14 mouse cellular contexts compared by ENCODE assay signal in the genomic region with DNA sequence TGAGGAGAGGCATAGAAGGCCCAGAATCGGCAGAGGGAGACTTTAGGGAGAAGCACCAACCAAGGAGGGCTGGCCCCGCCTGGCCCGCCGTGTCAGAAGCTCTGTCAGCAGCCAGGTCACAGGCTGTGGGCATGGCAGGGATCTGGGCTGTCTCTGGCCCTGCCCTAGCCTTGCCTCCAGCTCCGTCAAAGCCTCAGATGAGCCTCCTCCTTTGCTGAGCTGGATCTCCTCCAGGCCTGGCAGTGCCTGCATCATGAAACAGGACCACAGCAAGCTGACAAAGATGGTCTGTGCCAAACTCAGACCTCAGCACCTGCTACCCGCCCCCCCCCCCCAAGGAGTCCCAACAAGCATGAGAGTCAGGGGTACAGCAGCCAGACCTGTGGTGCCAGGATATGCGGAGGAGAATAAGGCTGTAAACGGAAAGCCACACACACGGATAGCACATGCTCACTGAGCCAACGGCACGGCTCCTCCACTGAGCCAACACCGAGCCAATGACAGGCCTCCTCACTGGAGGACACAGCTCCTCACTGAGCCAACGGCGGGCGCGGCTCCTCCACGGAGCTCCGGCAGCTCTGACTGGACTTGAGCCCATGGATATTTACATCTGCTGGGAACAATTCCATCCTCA. TPM values are rescaled to one million over a fixed set of nuclear protein-coding genes. Genes with fewer than 3 reads are reported as not detected.
DNase-seq lines count a peak whose midpoint lies in the region; ATAC-seq and TF ChIP-seq lines count a peak whose summit lies in the region.
"Had no signal": no experiment of that assay in that cellular context is flagged by ENCODE, and none has a peak within 500 bp of the region (broad histone marks: within the 10 kb centered on the region; RNA-seq: fewer than 3 reads in every experiment).

No protein-coding gene starts in this region.

- TF ChIP-seq POLR2A in cortical plate, adult 2 months (IDR thresholded peaks at IDR 0.05; ENCODE audit: extremely low read depth, insufficient read depth, low read length), result peak; percentile 40; the same call in 1 of the 2 replicates

- H3K27me3 ChIP-seq in intestine, postnatal 0 days (replicated peaks; ENCODE audit: control insufficient read depth, insufficient read depth, low read length), result no peaks in the 10 kb centered on the region
- 0 out of 2 replicates have a peak, but pooled peaks cover 7% of the 10 kb centered on the region for H3K27me3 ChIP-seq in intestine, embryonic 15.5 days (replicated peaks)
- no peaks in the 10 kb centered on the region; the same call in 1 of the 2 replicates for H3K27me3 ChIP-seq in liver, postnatal 0 days (ENCODE audit: insufficient read depth, low read length)

- H3K4me2 ChIP-seq in intestine, postnatal 0 days (replicated peaks; ENCODE audit: low read depth), result no peak overlapping the region
- no peak overlapping the region for H3K4me2 ChIP-seq in intestine, embryonic 15.5 days (replicated peaks)
- H3K4me2 ChIP-seq in liver, postnatal 0 days (ENCODE audit: low read depth, low read length), result no peak overlapping the region
- H3K4me2 ChIP-seq: embryonic facial prominence, embryonic 15.5 days; heart, embryonic 12.5 days; liver, embryonic 13.5 days had no signal

- H3K4me3 ChIP-seq in intestine, postnatal 0 days (ENCODE audit: low read depth, low read length), result no peak overlapping the region
- no peak overlapping the region for H3K4me3 ChIP-seq in intestine, embryonic 15.5 days (replicated peaks)
- no peak overlapping the region for H3K4me3 ChIP-seq in cortical plate, adult 2 months (ENCODE audit: insufficient read depth, low read length)
- H3K4me3 ChIP-seq in liver, postnatal 0 days (ENCODE audit: low read depth, low read length), result no peak overlapping the region
- H3K4me3 ChIP-seq: embryonic facial prominence, embryonic 15.5 days; heart, embryonic 12.5 days; liver, embryonic 13.5 days had no signal

- WGBS in intestine, postnatal 0 days, result 33% methylated on average over 18 of the region's 18 CpGs
- WGBS in intestine, embryonic 15.5 days, result 39% methylated on average over 18 of the region's 18 CpGs
- WGBS in liver, postnatal 0 days (ENCODE audit: insufficient replicate concordance), result 51% methylated on average over 18 of the region's 18 CpGs

- DNase-seq in right cerebral cortex, adult 2 months (ENCODE audit: low spot score in 2 of 2), result peak; percentile 35 to 36
- DNase-seq in liver, postnatal 0 days, result no peak
- no peak for DNase-seq in adrenal gland, adult 2 months
- DNase-seq: adrenal gland, postnatal 10 days; liver, embryonic 13.5 days had no signal

- no peak for TF ChIP-seq EP300 in liver, postnatal 0 days (IDR thresholded peaks at IDR 0.05; ENCODE audit: low read depth)

- H3K27ac ChIP-seq in intestine, postnatal 0 days (ENCODE audit: low read depth, low read length), result no peak overlapping the region
- H3K27ac ChIP-seq in intestine, embryonic 15.5 days, result no peak overlapping the region
- H3K27ac ChIP-seq in cortical plate, adult 2 months (ENCODE audit: insufficient read depth, low read length), result no peak overlapping the region
- H3K27ac ChIP-seq in liver, postnatal 0 days (ENCODE audit: low read depth), result no peak overlapping the region
- H3K27ac ChIP-seq: embryonic facial prominence, embryonic 15.5 days; kidney, postnatal 0 days; liver, embryonic 13.5 days had no signal

- H3K4me1 ChIP-seq in intestine, postnatal 0 days (replicated peaks; ENCODE audit: control insufficient read depth, insufficient read depth, low read length), result no peaks in the 10 kb centered on the region
- peaks cover 6% of the 10 kb centered on the region for H3K4me1 ChIP-seq in intestine, embryonic 15.5 days (replicated peaks)
- H3K4me1 ChIP-seq in cortical plate, adult 2 months (ENCODE audit: control insufficient read depth, insufficient read depth, low read length), result no peaks in the 10 kb centered on the region
- H3K4me1 ChIP-seq in liver, postnatal 0 days (ENCODE audit: insufficient read depth), result peaks cover 4% of the 10 kb centered on the region
- H3K4me1 ChIP-seq: heart, embryonic 12.5 days had no signal

- H3K9ac ChIP-seq in intestine, postnatal 0 days (ENCODE audit: low read depth, low read length), result no peak overlapping the region
- H3K9ac ChIP-seq in intestine, embryonic 15.5 days, result no peak overlapping the region
- H3K9ac ChIP-seq in liver, postnatal 0 days (replicated peaks), result no peak overlapping the region
- H3K9ac ChIP-seq: embryonic facial prominence, embryonic 15.5 days; heart, embryonic 12.5 days; liver, embryonic 13.5 days had no signal

- TF ChIP-seq CTCF in intestine, postnatal 0 days (IDR thresholded peaks at IDR 0.05; ENCODE audit: low read depth), result no peak
- no peak for TF ChIP-seq CTCF in cortical plate, adult 2 months (IDR thresholded peaks at IDR 0.05; ENCODE audit: extremely low read depth, insufficient read depth, low read length)
- TF ChIP-seq CTCF in liver, postnatal 0 days (IDR thresholded peaks at IDR 0.05; ENCODE audit: low read depth), result no peak

- ATAC-seq in intestine, postnatal 0 days, result 0 out of 2 replicates have a peak, but pooled peaks have one; percentile 28
- no peak; the same call in 1 of the 2 replicates for ATAC-seq in intestine, embryonic 15.5 days
- peak; percentile 87 for ATAC-seq in cerebellum, adult (ENCODE audit: insufficient number of reproducible peaks, low FRiP score, low TSS enrichment)
- no peak for ATAC-seq in liver, postnatal 0 days
- no peak for ATAC-seq in megakaryocyte-erythroid progenitor cell, adult 5-6 weeks (replicated peaks; ENCODE audit: low FRiP score, low TSS enrichment, poor library complexity, severe bottlenecking)
- ATAC-seq: midbrain, embryonic 16.5 days had no signal

- no peaks in the 10 kb centered on the region for H3K36me3 ChIP-seq in intestine, postnatal 0 days (ENCODE audit: control insufficient read depth, insufficient read depth)
- H3K36me3 ChIP-seq in intestine, embryonic 15.5 days, result no peaks in the 10 kb centered on the region
- H3K36me3 ChIP-seq in liver, postnatal 0 days (replicated peaks; ENCODE audit: insufficient read depth, low read length), result no peaks in the 10 kb centered on the region
- H3K36me3 ChIP-seq: embryonic facial prominence, embryonic 15.5 days; heart, embryonic 12.5 days; liver, embryonic 13.5 days had no signal

- no peaks in the 10 kb centered on the region for H3K9me3 ChIP-seq in intestine, postnatal 0 days (ENCODE audit: control insufficient read depth)
- no peaks in the 10 kb centered on the region for H3K9me3 ChIP-seq in intestine, embryonic 15.5 days
- H3K9me3 ChIP-seq in liver, postnatal 0 days (ENCODE audit: low read length), result no peaks in the 10 kb centered on the region
- H3K9me3 ChIP-seq: embryonic facial prominence, embryonic 15.5 days; heart, embryonic 12.5 days; liver, embryonic 13.5 days had no signal

RNA-seq across cellular contexts. Expression of gene Trp73, which starts 30.7 kb away (rescaled TPM):
- 0.03 TPM in 1 of 2 replicates, not detected in the other for polyA plus RNA-seq in intestine, postnatal 0 days (2015; fragmentation: Nextera tagmentation; extraction: Ambion mirVana)
- polyA plus RNA-seq in intestine, embryonic 15.5 days (2015; fragmentation: Nextera tagmentation; extraction: Ambion mirVana), result 0.13 and 0.33 TPM in 2 replicates
- 0.51 and 0.54 TPM in 2 replicates for polyA plus RNA-seq in cortical plate, adult 2 months (2012; rRNA removed)
- polyA plus RNA-seq in liver, postnatal 0 days (2015; fragmentation: Nextera tagmentation; extraction: Ambion mirVana), result not detected in 2 replicates
- total RNA-seq in megakaryocyte-erythroid progenitor cell, adult 5-6 weeks (2014; fragmentation: Nextera tagmentation), result not detected in 2 replicates
- total RNA-seq in megakaryocyte-erythroid progenitor cell, adult 5-6 weeks (2017), result not detected in 2 replicates
- not detected for total RNA-seq in adrenal gland, adult 2 months (2021)
- 0.30 TPM in 1 of 2 replicates, not detected in the other for polyA plus RNA-seq in adrenal gland, adult 2 months (2012; rRNA removed)
- polyA plus RNA-seq: liver, embryonic 13.5 days had no signal

RNA-seq across cellular contexts. Expression of gene Wrap73, which starts 32.8 kb away (rescaled TPM):
- polyA plus RNA-seq in intestine, postnatal 0 days (2015; fragmentation: Nextera tagmentation; extraction: Ambion mirVana), result 13.2 and 15.0 TPM in 2 replicates
- 28.9 and 31.2 TPM in 2 replicates for polyA plus RNA-seq in intestine, embryonic 15.5 days (2015; fragmentation: Nextera tagmentation; extraction: Ambion mirVana)
- 34.3 and 35.7 TPM in 2 replicates for polyA plus RNA-seq in cortical plate, adult 2 months (2012; rRNA removed)
- 12.4 and 14.1 TPM in 2 replicates for polyA plus RNA-seq in liver, postnatal 0 days (2015; fragmentation: Nextera tagmentation; extraction: Ambion mirVana)
- 23.3 and 29.7 TPM in 2 replicates for total RNA-seq in megakaryocyte-erythroid progenitor cell, adult 5-6 weeks (2014; fragmentation: Nextera tagmentation)
- total RNA-seq in megakaryocyte-erythroid progenitor cell, adult 5-6 weeks (2017), result 8.9 and 10.9 TPM in 2 replicates
- 10 to 100 TPM; 16.7 to 20.4 TPM for total RNA-seq in adrenal gland, adult 2 months (2021)
- 41.0 and 41.1 TPM in 2 replicates for polyA plus RNA-seq in adrenal gland, adult 2 months (2012; rRNA removed)

RNA-seq across cellular contexts. Expression of gene Tprgl, which starts 51.1 kb away (rescaled TPM):
- polyA plus RNA-seq in intestine, postnatal 0 days (2015; fragmentation: Nextera tagmentation; extraction: Ambion mirVana), result 90.3 and 95.4 TPM in 2 replicates
- 102 and 110 TPM in 2 replicates for polyA plus RNA-seq in intestine, embryonic 15.5 days (2015; fragmentation: Nextera tagmentation; extraction: Ambion mirVana)
- 235 and 239 TPM in 2 replicates for polyA plus RNA-seq in cortical plate, adult 2 months (2012; rRNA removed)
- polyA plus RNA-seq in liver, postnatal 0 days (2015; fragmentation: Nextera tagmentation; extraction: Ambion mirVana), result 74.4 and 83.4 TPM in 2 replicates
- total RNA-seq in megakaryocyte-erythroid progenitor cell, adult 5-6 weeks (2014; fragmentation: Nextera tagmentation), result 67.6 and 82.8 TPM in 2 replicates
- 39.9 and 49.6 TPM in 2 replicates for total RNA-seq in megakaryocyte-erythroid progenitor cell, adult 5-6 weeks (2017)
- 100 to 1,000 TPM; 151 to 180 TPM for total RNA-seq in adrenal gland, adult 2 months (2021)
- 188 and 210 TPM in 2 replicates for polyA plus RNA-seq in adrenal gland, adult 2 months (2012; rRNA removed)

Comparison
In these comparisons a context has a peak if more than half of its experiments do, and no peak if none do; other contexts are left out.
1. ATAC-seq: peak in intestine, postnatal 0 days (single experiment) and cerebellum, adult (single experiment); none in intestine, embryonic 15.5 days (single experiment), liver, postnatal 0 days (single experiment) and megakaryocyte-erythroid progenitor cell, adult 5-6 weeks (single experiment).
2. DNase-seq: peak in right cerebral cortex, adult 2 months (2 of 2); none in liver, postnatal 0 days (single experiment) and adrenal gland, adult 2 months (single experiment).